Mouse (Mus musculus): ENCODE measurements around the gene Cerkl.

The Cerkl gene

DNA sequence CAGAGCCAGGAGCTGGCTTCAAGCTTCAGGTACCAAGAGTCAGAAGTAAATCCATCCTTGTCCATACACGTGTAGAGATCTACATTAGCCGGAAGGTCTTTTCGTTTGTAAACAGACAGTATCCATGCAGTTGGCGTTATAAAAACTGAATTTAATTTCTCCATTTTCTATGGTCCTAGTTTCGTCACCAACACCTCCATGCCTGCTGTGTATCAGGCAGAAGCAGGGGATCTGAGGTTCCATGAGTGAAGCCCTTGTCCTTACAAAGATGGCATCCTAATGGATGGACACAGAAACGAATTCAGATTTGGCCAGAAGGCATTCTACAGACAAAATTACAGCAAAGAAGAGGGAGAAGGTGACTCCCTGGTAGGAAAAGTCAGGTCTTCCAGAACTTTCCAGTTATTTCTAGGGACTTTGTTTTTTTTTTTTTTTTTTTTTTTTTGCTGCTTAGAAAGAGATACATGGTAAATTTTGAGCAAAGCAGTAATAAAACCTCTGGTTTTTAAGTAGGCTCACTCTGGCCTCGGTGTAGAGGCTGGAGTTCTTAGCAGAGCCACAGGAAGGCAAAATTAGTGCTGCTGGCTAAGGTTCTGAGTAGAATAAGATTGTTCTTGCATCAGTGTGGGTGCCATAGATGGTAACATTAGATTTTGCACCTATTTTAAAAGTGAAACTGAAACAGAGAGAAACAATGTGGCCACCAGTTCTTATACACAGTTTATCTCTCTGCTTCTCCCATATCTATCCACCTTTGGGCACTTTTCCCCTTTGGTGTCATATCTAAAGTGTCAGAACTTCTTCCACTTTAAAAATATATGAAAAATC lies 85.0 kb downstream of the Cerkl start:
- no peak for DNase-seq

DNA sequence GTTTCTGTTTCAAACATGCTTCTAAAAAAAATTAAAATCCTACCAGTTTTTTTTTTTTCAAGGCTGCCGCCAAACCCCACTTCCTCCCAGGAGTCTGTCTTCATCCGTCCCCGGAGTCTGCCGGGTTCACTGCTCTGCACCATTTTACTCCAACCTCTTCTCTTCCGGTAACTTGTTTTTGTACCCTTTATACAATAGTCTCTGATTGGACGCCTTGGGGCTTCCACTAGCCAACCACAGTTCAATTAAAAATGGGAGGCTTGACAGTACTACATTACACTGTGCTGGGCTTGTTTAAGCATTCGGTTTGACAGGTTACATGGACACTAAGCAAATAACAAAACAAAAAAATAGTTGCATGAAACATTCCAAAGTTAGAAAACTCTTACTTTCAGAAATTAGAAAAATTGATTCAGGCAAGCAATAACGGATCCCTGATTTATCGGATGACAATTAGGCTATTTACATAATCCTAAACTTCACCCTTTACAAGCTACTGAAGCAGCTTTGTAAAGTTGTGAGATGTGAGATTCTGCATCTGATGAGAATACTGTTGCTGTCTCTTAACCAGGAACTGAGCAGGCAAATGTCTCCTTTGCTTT lies 85.8 kb downstream of the Cerkl start:
- peak; percentile 17 for DNase-seq

DNA sequence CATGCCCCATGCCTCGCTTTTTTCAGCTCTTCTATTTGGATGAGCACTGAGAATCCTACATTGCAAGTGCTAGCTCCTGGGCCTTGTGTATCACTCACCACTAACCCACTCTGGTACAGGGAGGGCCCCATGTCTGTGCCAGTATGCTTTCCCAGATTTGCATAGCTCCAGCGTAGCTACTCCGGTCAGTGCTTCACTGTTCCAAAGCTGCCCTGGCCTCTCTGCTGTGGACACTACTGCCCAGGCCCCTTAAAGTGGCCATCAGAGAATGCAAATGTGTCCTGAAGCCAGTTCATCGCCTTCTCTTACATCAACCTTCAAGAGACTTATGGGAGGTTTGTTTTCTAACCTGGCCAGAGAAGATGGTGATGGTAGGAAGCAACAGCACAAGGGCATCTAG lies 86.7 kb downstream of the Cerkl start:
- no peak for DNase-seq

DNA sequence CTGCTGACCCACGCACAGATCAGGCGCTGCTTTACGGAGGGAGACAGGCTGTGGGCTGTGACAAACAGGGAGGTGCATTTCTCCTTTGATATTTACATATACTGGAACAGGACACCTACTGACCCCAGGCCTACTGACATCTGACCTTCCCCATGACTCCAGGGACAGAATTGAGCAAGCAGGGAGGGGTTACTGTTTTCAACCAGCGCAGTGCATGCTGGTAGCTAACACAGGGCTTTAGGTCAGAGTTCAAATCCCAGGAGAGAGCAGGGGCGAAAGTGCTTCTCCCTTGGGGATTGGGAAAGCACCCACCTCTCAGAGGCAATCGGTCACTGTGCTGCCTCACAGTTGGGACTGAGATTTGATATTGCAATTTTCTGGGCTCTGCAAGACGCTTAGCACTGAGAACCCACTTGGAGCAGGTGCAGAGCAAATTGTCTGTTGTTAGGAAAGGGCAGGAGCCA lies 87.5 kb downstream of the Cerkl start:
- peak; percentile 39 for DNase-seq

DNA sequence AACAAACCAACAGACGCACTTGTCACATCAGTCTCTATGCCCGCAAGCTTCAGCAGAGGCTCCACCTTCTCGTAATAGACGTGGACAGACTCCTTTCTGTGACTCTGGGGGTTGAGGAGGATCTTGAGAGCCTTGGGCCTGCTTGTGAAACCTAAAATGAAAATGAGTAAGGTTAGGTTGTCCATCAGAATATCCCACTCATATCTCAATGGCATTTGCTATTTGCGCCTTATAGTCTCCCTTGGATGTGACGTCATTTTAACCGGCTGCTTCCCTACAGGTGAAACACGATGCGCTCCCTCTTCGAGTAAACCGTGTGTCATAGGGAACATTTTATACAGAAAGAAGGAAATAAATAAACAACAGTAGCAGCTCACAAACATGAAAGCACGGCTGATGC lies 87.9 kb downstream of the Cerkl start:
- no peak for DNase-seq

DNA sequence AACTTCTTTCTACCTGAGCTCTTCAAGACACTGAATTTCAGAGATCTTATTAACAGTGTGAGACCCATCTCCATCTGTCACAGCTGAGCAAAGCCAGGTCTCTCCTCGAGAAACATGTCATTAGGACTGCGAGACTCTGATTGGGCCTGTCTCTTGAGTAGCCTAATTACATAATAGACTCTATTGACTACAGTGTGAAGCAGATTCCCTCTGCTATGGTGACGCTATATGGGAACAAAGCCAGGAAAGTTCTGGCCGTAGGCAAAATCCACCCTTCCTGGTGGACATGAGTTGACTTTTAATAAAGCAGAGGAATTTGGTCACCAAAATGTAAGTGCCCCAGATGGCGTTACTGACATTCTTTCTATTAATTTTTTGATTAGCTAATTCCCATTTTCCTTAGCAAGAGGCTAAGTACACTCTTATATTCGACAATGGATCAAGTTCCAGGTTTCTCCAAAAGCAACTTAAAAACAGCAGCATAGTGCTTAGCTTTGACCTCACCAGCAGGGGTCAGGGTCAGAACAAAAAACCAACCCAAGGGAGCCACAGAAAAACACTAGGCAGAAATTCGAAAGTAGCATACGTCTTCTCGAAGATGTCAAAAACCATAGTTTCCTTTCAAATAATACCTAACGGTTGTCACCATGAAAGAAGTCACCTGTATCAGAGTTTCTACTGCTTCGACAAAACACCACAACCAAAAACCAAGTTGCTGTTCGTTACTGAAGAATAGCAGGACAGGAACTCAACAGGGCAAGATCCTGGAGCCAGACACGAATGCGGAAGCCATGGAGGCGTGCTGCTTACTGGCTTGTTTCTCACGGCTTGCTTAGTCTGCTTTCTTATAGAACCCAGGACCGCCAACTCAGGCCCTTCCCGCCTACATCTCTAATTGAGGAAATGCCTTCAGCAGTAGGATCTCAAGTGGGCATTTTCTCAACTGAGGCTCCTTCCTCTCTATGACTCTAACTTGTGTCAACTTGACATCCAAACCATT lies 88.8 kb downstream of the Cerkl start:
- no peak for DNase-seq

DNA sequence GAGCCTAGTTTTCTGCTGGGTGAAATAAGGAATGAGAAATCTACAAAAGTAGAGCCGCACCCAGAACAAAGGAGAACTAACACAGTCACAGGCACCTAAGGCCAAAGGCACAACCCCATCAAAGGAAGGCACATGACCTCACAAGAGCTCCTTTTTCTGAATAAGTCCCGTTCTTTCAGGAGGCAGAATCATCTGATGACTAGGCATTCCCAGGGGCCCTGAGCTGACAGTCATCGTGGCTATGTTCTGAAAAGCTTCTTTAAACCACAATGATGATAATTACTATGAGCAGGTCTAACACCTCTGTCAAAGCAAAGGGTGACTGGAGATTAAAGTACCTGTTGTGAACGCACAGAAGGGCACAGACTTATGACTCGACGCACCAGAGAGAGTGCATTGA lies 92.7 kb downstream of the Cerkl start:
- no peak for DNase-seq

DNA sequence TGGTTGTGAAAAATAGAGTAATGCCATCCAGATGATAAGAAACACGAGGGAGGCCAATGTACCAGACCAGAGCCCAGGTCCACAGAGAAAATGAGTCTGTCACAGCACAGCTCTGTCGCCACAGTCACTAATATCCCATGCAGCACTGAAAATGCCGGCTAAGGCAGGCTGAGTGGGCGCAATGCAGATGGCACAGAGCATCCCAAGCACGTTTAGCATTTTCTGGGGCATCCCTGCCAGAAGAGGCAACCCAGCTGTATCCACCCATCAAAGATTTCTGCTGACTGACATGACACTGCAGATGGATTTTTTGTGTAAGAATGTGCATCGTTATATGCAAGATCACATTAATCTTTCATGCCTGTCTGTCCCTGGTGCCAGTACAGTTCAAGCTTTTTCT lies 94.6 kb downstream of the Cerkl start:
- DNase-seq, result no peak

DNA sequence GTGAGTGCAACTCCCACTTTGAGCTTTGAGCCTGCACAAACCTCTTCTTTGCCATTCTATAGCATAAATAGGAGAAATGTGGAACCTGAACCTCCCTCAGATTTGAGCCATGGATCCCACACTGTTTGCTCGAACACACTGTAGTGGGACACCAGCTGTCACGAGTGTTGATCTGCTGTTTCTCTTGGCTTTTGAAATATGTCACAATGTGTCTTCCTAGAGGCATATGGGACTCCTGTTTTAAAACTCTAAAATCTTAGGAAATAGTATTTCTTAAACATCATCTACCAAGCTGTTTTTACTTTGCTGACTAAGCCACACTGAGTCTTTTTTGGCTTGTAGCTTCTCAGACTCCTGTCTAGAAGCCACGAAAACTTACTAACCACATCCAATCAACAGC lies 98.8 kb downstream of the Cerkl start:
- DNase-seq, result no peak

DNA sequence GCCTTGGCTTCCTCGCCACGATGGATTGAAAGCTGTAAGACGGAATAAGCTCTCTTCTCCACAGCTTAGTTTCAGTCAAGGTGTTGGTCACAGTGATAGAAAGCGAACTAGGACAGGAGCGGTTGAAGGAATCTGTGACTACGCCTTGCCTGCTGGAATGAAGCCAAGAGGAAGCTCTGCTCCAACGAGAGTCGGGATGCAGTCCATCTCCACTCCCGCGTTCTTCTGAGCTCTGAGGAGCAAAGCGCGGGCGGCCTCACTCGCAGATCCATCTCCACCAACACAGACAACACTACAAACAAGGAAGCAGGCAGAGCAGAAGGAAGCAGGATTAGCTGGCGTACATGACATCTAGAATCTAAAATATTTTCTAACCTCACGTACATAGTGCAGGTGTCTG lies 101.8 kb downstream of the Cerkl start:
- DNase-seq, result no peak

DNA sequence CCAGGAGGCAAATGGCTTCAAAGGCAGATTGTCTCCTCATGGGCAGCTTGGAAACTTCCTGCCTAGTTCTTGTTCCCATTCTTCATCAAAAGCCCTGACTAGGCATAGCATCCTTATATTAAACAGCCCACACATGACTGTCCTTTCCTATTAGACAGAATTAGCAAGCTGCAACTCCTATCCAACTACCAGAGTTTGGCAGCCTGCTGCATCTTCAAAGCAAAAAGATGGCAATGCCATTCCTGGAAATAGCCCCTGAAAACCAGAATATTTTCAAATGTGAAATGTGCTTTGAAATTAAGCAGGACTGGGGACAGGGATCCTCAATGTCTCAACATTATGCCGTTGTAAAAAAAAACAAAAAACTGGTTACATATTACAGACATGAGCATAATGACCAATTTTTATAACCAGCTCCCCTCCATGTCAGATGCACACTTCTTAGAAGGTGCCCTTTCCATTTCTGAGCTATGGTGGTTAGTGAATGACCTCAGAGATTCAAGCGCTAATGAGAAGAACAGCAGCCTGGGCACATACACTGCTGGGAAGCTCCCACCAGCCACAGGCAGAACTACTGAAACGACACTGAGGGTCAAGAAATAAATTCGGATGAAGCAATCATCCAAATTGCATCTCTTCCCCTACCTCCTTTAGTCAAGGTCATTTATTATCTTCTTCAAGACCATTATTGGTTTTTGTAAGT lies 104.3 kb downstream of the Cerkl start:
- DNase-seq, result no peak

DNA sequence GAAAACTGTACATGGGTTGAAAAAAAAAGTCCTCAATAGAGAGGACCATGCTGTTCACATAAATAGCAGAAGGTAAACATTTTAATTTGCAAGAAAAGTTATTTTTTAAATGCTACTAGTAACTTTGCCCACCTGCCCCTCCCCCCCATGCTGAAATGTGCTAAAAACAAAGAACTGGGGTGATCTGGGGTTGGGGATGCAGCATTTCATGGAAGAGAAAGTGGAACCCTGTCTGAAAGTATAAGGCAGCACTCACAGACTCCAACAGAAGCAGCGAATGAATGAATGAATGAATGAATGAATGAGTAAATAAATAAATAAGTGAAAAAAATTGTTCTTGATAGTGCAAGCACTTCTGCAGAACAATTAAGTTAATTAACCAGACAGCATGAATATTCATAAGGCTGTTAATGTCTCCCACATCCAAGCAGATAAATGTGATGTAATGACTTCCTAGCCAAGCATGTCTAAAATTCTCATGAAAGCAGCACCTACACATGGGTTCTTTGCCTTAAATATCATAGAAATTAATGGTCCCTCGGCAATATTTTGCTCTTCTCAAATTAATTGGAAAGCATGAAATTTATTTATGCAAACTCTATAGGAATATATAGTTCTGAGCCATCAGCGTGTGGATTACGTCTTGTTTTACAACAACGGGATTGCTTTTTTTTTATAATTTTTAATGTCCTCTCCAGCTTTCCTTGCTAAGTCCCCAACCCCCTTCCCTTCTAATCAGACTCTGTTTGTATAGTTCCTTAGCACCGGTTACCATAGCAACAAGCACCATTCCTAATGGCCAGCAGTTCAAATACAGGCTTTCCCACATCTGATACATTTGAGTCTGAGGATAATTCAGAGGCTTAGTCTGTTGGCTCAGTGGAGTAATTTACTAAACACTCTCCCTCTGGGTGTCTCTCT lies 105.1 kb downstream of the Cerkl start:
- no peak for DNase-seq

DNA sequence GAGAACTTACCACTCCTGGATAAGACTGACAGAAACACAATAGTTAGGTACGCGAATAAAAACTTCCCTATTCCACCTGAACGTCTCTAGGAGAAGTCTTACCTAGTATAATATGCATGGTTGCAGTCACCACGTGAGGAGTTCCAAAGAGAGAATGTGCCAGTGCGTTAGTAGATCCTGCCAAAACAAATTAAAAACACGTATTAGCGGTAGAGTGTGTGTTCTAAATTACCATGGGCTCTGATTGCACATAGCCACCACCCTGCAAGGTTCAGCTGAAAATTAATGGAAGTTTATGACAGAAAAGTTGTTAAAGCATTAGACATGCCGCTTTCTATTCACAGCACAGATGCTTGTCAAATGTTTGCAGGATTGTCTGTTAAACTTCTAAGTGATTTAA lies 113.5 kb downstream of the Cerkl start:
- no peak for DNase-seq

DNA sequence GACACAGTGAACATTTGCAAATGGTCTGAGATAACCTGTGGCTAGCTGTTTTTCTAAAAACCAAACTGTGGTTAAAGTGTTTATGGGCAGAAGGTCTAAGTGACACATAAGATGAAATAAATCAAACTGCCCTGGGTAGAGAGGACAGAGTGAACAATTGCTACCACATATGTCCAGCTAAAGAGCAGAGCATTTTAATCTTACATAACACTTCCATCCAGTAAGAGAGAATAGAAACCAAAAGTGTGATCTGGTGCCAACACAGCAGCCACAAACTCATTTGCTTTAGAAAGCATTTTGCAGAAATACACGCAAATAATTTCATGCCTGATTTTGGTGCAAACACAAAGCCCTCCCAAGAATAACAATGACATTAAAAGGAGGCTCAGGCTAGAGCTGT lies 117.6 kb downstream of the Cerkl start:
- no peak for DNase-seq

DNA sequence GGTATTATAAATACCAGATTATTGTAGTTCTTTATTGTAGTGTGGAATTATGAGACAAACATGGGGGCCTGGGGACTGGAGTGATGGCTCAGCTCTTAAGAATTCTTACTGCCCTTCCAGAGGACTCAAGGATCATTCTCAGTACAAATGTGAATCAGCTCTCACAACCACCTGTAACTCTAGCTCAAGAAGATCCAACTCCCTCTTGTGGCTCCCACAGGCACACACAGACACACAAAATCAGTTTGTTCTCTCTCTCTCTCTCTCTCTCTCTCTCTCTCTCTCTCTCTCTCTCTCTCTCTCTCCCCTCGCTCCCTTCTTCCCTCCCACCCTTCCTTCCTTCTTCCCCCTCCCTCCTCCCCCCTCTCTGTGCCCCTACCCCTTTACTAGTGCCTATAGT lies 120.4 kb downstream of the Cerkl start:
- no peak for DNase-seq

DNA sequence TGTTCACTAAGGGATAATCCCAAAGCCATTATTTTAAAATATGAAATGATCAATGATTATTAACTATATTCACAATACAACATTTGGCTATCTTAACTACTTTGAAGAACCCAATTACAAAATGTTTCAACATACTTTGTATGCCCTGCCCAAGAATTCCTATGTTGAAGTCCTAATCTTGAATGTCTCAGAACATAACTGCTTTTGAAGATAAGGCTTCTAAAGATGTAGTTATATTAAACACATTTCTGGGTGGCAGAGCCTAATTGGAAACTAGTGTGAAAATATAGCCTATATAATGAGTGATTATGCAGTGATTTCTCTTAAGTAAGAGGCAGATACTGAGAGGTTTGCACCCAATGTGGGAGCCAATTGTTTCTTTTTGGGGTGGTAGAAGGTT lies 121.9 kb downstream of the Cerkl start:
- DNase-seq, result no peak

DNA sequence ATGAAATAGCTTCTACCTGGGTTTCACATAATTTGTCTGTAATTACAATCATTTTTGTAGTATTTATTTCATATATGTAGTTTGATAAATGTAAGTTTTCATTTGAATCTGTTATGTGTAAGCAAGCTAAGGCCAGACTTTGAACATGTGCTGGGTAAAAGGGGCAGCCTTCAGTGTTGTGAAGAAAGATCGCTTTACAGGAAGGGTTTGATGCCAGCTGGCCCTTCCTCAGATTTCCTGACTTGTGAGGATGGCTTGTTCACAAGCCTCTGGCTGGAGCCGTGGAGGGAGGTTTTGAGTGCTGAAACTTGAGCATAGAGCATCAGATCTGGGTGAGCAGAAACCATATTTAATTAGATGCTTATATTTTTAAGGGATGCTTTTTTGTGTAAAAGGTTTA lies 128.5 kb downstream of the Cerkl start:
- DNase-seq, result no peak

DNA sequence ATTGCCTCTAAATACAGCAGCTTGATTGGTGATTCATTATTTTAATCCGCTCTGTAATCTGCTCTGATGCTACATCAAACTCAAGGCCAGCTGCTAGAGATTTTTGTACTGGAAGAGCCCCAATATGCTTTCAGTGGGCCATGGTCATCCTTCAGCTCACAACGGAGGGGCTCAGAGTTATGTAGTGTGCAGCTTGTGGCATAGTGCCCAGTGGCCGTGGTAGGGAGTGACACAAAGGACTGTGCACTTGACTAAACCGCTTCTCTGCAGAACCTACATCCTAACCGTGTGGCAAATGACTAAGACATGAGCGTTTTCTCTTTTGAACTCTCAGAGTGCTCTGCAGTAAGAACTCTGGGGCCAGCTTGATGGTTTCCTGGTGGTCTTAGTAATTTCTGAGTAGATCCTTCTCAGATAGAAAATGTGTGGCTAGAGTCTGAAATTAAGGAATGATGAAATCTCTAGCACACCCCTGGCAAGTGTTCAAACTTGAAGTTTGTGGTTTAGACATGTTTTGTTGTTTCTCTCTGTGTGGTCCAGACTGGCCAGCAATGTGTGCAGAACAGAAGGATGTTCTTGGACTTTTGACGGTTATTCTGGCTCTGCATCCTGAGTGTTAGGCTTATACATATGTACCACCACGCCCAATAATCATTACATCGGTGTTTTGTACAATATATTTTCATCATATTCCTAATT lies 140.3 kb downstream of the Cerkl start:
- no peak for DNase-seq

DNA sequence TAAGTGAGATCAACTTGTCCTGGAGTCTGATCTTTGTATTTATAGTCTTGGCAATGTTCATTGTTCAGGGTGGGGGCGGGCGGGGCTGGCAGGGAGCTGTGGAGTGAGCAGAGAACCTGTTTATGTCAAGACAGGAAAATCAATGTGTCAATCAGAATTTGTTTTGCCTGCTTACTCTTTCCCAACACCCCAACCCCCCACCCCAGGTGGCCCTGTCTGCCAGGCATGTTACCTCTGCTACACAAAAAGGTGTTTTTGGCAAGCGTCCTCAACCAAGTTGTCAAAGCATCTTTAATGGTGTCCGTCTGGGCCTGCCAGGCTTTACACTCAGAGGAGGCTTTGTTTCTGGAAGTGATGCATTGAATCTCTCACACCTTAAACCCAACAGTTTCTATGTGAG lies 141.5 kb downstream of the Cerkl start:
- no peak for DNase-seq

DNA sequence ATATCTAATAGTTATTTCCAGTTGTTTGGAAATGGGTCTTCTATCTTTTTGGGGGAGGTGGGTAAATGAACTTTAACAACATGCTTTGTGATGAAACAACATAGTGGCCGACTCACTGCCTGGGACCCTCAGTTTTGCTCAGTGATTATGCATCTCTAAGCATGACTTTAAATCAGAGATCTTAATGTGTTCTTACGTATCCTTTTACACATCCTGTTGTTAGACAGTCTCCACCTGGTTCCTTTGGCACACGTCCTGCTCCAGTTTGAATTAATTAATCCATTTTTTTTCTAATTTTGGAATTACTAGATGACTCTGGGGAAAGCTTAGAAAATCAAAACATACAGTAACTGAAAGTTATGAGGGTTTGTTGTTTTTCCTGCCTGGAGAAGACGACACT lies 144.1 kb downstream of the Cerkl start:
- no peak for DNase-seq
